Mouse (Mus musculus): Measurements from ENCODE around the gene Snapc1. TPM values are rescaled to one million over a fixed set of nuclear protein-coding genes. Genes with fewer than 3 reads are reported as not detected.

Gene Snapc1
- total RNA-seq, 2 experiments from 2014 or later: 15.7 to 20.9 TPM

DNA sequence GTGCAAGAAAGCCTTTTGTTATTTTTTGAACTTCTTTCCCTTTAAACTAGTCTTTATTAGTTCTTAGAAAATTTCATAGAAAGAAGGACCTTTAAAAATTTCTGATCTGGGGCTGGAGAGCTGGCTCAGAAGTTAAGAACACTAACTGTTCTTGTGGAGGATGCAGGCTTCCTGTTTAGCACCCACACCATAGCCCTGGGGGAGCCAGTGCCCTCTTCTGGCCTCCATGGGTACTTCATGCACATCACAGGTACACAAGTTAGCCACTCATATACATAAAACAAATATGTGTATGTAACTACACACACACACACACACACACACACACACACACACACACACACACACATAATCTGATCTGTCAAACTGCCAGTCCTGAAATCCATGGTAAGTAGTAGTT lies 25.3 kb downstream of the Snapc1 start:
- peak; percentile 49 to 61 for DNase-seq

DNA sequence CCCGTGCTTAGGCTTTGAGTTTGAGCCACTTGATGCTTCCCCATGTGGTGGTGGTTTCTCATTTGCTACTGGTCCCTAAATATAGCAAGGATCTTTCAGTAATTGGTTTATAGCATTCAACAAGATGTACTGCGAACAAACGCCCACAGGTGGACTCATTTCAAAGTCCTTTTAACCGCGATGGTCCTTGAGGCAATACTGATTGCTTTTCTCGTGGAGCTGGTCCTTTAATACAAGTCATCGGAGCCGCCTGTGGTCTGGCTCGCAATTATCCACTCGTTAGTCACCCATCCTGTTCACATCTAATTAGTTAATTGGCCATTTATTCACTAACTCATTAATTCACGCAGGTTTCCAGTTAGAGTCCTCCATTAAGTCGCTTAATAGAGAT lies 32.6 kb downstream of the Snapc1 start:
- no peak for DNase-seq

DNA sequence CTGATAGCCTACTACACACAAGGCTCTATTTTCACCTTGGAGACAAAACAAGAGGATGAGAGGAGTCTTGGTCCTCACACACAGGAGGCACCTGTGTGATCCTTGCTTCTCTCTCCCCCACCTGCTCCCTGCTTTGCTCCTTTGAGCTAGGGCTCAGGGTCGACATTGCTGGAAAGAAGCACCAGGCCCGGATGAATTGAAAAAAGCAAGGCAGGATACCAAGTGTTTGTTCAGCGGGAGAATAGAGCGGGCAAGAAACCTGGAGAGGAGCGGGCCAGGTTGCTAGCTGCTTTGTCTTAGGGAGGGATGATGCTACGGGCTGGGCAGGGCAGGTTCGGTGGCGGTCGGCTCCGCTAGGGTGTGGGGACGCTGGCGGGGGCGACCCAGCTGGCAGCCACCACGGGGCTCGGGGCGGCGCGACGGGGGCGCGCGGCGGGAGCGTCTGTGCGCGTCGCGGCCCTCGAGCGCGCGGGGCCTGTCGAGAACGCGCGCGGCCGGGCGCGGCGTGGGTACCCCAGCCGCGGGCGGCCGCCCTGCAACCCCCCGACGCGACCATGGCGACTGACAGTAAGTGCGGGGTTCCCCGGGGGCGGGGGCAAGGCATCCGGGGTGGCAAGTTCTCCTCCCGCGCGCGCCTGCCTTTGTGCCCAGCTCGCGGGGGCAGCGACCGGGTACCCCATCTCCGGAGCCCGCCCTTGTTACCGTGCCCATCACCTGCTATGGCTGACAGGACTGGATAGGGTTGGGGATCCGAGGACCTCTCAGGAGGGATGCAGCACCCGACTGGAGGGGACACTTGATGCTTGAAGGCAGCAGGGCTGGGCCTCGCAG lies 33.2 kb downstream of the Snapc1 start, which contains the start of gene Syt16:
Gene Syt16, plus strand, starts transcription at position 365 of the 831 bp plus-strand sequence.
- no peak for DNase-seq

DNA sequence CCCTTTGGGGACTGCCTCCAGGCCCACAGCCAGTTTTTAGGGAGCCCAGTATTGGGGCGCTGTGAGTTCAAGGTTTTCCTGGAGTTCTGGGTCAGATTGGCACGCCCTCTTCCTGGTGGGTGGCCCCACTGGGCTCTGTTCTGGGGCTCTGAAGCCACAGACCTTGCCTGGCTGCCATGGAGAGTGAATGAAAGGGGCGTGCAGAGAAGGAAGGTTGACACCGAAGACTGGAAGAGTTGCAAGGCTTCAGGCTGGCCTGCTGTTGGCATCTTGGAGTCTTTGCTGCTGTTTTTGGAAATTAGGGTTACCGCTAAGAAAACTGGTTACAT lies 33.8 kb downstream of the Snapc1 start:
- no peak for DNase-seq

DNA sequence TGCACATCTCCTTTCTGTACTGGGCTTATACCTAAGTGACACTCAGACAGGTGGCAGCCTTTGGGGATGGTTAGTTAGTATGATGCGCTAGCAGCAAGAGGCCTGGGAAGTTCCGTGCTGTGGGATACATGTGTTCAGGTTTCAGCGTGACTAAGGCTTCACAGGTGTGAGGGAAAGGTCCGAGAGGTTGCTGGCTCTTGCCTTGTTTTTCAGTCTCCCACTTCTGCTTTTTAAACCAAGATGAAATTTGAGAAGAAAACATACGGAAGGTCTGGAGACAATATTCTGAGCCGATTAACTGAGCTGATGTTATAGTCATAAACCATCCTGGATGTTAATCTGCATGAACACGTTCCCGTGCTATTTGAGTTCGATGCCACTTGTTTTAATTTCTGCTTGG lies 38.2 kb downstream of the Snapc1 start:
- DNase-seq: no peak

DNA sequence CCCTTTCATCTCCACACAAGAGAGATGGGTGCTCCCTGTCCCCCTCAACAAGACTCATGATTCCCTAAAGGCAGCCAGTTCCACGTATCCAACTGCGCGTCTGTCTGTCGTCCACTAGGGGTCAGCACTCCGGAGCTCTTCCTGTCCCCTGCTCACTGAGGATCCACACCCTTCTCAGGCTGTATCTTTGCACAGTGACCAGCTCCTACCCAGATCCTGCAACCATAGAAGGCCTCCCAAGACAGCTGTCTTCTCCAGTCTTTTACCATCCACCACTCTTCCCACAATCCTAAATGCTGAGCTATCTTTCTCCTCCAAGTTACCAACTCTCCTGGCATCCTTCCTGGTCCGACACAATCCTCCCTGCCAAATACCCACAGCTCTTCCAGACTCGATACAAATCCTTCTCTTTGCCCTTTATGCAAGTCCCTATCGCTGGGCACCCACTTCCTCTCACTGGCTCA lies 45.2 kb downstream of the Snapc1 start:
- peak; percentile 18 to 36 for DNase-seq

DNA sequence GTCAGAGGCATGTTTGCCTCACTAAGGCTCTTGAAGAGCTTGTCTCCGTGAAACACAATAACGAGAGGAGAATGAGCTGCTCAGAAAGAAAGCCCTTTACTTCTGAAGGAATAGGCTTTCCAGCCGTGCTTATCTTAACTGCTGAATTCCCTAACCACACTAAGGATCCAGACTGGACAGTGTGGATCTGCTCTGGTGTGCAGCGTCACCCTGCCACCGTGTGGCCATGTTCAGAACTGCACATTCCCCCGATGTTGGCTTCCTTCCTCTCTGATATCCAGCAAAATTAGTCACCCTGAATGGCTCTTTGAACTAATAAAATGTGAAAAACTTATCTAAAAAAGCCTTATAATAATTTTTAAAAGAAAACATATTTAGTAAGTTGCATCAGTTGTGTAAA lies 49.5 kb downstream of the Snapc1 start:
- DNase-seq: peak; percentile 86 to 88

DNA sequence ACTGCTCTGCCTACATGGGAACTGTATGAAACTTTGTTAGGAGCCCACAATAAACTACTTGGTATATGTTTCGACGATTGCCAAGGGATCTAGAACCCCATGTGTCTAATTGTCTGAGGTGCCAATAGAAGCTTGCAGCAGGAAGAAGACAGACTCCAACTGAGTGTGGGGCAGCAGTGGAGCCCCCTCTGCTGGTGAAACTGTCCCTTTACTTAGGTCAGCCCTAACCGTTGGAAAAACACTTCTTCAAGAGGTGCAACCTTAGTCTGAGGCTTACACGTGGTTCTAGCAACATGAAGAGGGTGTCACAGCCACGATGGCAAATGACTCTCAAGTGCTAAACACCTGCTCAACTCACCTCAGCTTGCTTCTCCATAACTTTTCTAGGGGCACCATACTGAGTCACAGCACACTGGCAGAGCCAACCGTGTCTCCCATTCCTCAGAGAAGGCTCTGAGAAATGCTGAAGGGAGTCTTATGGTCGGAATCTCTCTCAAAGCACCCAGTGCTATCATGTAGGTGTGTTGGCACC lies 50.5 kb downstream of the Snapc1 start:
- peak; percentile 43 to 62 for DNase-seq

DNA sequence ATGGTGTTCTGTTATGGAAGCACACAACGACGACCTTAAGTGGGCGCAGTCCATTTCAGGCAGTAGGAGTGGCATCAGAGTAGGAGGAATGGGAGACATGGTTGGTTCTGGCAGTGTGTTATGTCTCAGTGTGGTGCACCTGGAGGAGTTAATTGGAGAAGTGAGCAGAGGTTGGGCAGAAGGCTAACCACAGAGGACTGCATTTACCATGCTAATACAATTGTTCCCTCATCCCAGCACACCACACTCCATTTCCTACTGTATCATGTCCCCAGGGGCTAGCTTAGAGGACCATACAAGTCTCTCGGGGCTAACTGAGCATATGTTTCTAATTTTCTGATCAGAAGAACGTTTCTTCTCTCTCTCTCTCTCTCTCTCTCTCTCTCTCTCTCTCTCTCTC lies 51.2 kb downstream of the Snapc1 start:
- no peak for DNase-seq

DNA sequence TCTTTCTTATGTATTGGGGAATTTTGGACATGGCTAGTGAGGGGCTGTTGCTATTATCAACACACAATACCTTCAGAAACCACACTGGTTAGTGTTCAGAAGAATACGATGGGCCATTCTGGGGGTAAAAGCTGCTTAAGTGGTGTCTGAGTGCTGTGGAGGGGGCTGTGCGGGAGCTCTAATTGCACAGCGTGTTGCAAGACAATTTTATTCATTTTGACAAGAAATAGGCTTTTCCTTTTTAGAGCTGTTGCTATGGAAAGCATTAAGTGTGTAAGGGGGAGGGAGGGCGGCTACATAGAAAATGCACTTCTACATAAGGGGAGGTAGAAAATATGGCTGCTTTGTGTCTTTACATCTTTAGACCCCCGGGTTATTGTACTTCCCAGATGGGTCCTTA lies 59.0 kb downstream of the Snapc1 start:
- no peak for DNase-seq

DNA sequence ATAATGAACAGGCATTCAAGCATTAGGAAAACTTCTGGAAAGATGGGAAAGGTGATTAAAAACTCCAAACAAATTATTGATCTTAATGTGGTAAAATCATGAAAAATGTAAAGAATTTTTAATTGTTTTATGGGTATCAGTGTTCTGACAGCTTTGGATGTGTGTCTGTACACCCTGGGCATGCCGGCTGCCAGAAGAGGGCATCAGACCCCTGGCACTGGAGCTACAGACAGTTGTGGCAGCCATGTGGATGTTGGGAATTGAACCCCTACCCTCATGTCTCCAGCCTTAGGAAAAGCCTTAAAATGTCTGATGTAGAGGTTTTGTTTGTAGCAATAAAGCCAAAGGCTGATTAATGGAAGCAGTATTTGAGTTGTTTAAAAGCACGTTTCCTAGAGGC lies 60.6 kb downstream of the Snapc1 start:
- no peak for DNase-seq

Other genes starting within 250 kb of the Snapc1 start
- gene Hif1a, start 63.1 kb upstream of the Snapc1 start, total RNA-seq (2021): 10 to 100 TPM; 66.5 to 69.1 TPM
- 1 to 10 TPM; 5.7 to 8.5 TPM for gene Gm49321, start 26.8 kb upstream of the Snapc1 start, total RNA-seq (2021)
- gene Syt16, start 33.2 kb downstream of the Snapc1 start, total RNA-seq (2021): under 1 TPM; 0.16 to 0.66 TPM

All from adrenal gland, postnatal 36 days (tissue).